Mouse (Mus musculus): Measurements from ENCODE around the gene Trappc3. TPM values are rescaled to one million over a fixed set of nuclear protein-coding genes. Genes with fewer than 3 reads are reported as not detected.

Trappc3 gene
- total RNA-seq, 2 experiments from 2014 or later: 15.9 to 17.9 TPM

Other genes with a start within 250 kb of the Trappc3 start
- gene Csf3r, start 237.8 kb upstream of the Trappc3 start, total RNA-seq (2021): under 1 TPM; 0.30 to 0.41 TPM
- 10 to 100 TPM; 69.8 to 74.3 TPM for gene Mrps15, start 215.4 kb upstream of the Trappc3 start, total RNA-seq (2021)
- 1 to 10 TPM; 1.2 to 2.5 TPM for gene Oscp1, start 203.8 kb upstream of the Trappc3 start, total RNA-seq (2021)
- 1 to 10 TPM; 5.8 to 7.6 TPM for gene Lsm10, start 165.7 kb upstream of the Trappc3 start, total RNA-seq (2021)
- gene Stk40, start 158.4 kb upstream of the Trappc3 start, total RNA-seq (2021): 10 to 100 TPM; 74.6 to 80.1 TPM
- gene Eva1b, start 114.6 kb upstream of the Trappc3 start, total RNA-seq (2021): 1 to 10 TPM; 5.5 to 6.8 TPM
- 1 to 10 TPM in 1 of 2 experiments, under 1 TPM in 1; 0.71 to 1.3 TPM for gene Sh3d21, start 98.8 kb upstream of the Trappc3 start, total RNA-seq (2021)
- 100 to 1,000 TPM in 1 of 2 experiments, 10 to 100 TPM in 1; 87.9 to 106 TPM for gene Thrap3, start 59.6 kb upstream of the Trappc3 start, total RNA-seq (2021)
- gene Map7d1, start 6.0 kb upstream of the Trappc3 start, total RNA-seq (2021): 100 to 1,000 TPM; 165 to 207 TPM
- 1 to 10 TPM; 1.6 to 2.2 TPM for gene Col8a2, start 24.5 kb downstream of the Trappc3 start, total RNA-seq (2021)
- gene Adprhl2, start 59.4 kb downstream of the Trappc3 start, total RNA-seq (2021): 1 to 10 TPM; 7.6 to 7.8 TPM
- under 1 TPM; 0.46 to 0.59 TPM for gene Tekt2, start 63.4 kb downstream of the Trappc3 start, total RNA-seq (2021)
- 1 to 10 TPM; 7.9 to 8.0 TPM for gene Ago3, start 167.2 kb downstream of the Trappc3 start, total RNA-seq (2021)
- gene Ago1, start 206.3 kb downstream of the Trappc3 start, total RNA-seq (2021): 1 to 10 TPM; 5.4 to 5.5 TPM